Mouse (Mus musculus) myocyte (in vitro differentiated cells): ENCODE measurements at regions not wholly inside any gene's neighbourhood (a gene's known extent, or its start where the extent isn't known, plus 50 kb on each side); places are given as distances from the start of the nearest gene placed in this dataset.

Experiments used
- CEBPB ChIP-seq: IDR thresholded peaks from 2 replicates; pipeline ENCODE4 v1.6.1; 2011; ENCODE audit warnings: mild to moderate bottlenecking, moderate library complexity; ENCODE audit not compliant: poor library complexity, insufficient read depth, severe bottlenecking
- E2F4 ChIP-seq: IDR thresholded peaks from one replicate; pipeline ENCODE4 v1.6.1; 2011; ENCODE audit warnings: mild to moderate bottlenecking, control low read depth, moderate library complexity; ENCODE audit not compliant: insufficient read depth
- MAX ChIP-seq: IDR thresholded peaks from one replicate; pipeline ENCODE4 v1.6.1; 2011; ENCODE audit warnings: low read depth, mild to moderate bottlenecking, control low read depth
- MYOD1 ChIP-seq, 3 experiments: IDR thresholded peaks; one replicate each; pipeline ENCODE4 v1.6.1; 2011; ENCODE audit warnings: control low read depth in 2 of 3, low read depth in 2 of 3, mild to moderate bottlenecking in 2 of 3, moderate library complexity in 1 of 3; ENCODE audit not compliant: insufficient read length in 2 of 3, control insufficient read depth in 1 of 3
- MYOG ChIP-seq, 3 experiments: IDR thresholded peaks; one replicate each; pipeline ENCODE4 v1.6.1; 2011; ENCODE audit warnings: control low read depth in 2 of 3, low read depth in 2 of 3, mild to moderate bottlenecking in 2 of 3; ENCODE audit not compliant: insufficient read length in 2 of 3, control insufficient read depth in 1 of 3, insufficient read depth in 1 of 3
- POLR2A ChIP-seq: IDR thresholded peaks from one replicate; pipeline ENCODE4 v1.6.1; 2011; ENCODE audit warnings: low read depth, mild to moderate bottlenecking, control low read depth, moderate library complexity; ENCODE audit not compliant: insufficient read length
- POLR2AphosphoS2 ChIP-seq: IDR thresholded peaks from one replicate; pipeline ENCODE4 v1.6.1; 2011; ENCODE audit warnings: low read depth, control low read depth; ENCODE audit not compliant: insufficient read length
- SRF ChIP-seq: IDR thresholded peaks from one replicate; pipeline ENCODE4 v1.6.1; 2011; ENCODE audit warnings: low read depth; ENCODE audit not compliant: control insufficient read depth, insufficient read length
- TCF12 ChIP-seq: IDR thresholded peaks from one replicate; pipeline ENCODE4 v1.6.1; 2011; ENCODE audit warnings: mild to moderate bottlenecking, control low read depth; ENCODE audit not compliant: poor library complexity, insufficient read depth, severe bottlenecking
- USF1 ChIP-seq: IDR thresholded peaks from one replicate; pipeline ENCODE4 v1.6.1; 2011; ENCODE audit warnings: low read depth, mild to moderate bottlenecking, control low read depth, moderate library complexity

DNA sequence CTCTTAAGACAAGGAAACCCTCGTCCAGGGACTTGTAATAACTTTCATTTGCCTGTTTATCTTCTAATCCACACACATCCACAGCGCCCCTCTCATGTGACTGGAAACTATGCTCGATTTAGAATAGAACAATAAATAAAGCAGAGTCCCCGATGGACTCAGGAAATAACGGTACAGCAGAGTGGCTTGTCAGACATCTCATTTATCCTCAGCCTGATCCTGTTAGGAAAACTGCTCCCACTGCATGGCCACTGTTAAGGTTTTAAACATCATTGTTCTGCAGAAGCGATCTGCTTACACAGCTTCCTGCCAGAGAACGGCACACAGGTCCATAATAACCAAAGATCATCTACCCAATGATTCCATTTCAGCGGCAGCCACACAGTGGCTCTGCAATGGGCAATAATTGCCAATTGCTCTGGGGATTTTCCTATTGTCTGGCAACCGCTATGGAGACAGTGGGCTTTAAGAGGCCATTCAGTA, 84.8 kb upstream of the Mdm1 start:
- TF ChIP-seq POLR2A (no peak), USF1 (no peak), E2F4 (no peak), MAX (no peak), CEBPB (no peak), MYOD1 (IDR thresholded peaks at IDR 0.05; ENCODE audit: control insufficient read depth in 1 of 3, insufficient read length in 2 of 3, low read depth in 2 of 3) (no peak), TCF12 (no peak), POLR2AphosphoS2 (no peak), MYOG (IDR thresholded peaks at IDR 0.05; ENCODE audit: control insufficient read depth in 1 of 3, insufficient read depth in 1 of 3, insufficient read length in 2 of 3, low read depth in 2 of 3) (no peak), SRF (no peak)
